Mouse (Mus musculus) liver, adult 2 months (tissue): ENCODE results near the gene Hs3st4. TPM values are rescaled to one million over a fixed set of nuclear protein-coding genes. Genes with fewer than 3 reads are reported as not detected.

Source experiments
- DNase-seq: peaks from one replicate; pipeline ENCODE4 v3.0.0-alpha.2; 2011; ENCODE audit warnings: low read depth, low spot score; ENCODE audit errors: extremely low read depth
- H3K27ac ChIP-seq: fragments of 200-500 bp; replicated peaks from 2 replicates; pipeline ENCODE4 v1.5.1; 2012; ENCODE audit warnings: low read depth, mild to moderate bottlenecking, control low read depth, inconsistent platforms, low read length; ENCODE audit not compliant: insufficient read depth
- H3K27me3 ChIP-seq: fragments of 200-500 bp; 2 replicates; pipeline ENCODE4 v1.6.1; 2012; ENCODE audit warnings: mild to moderate bottlenecking, moderate library complexity, low read length, inconsistent platforms; ENCODE audit not compliant: control insufficient read depth, insufficient read depth
- H3K36me3 ChIP-seq: fragments of 200-500 bp; 2 replicates; pipeline ENCODE4 v1.6.1; 2012; ENCODE audit warnings: low read length, inconsistent platforms; ENCODE audit not compliant: control insufficient read depth, insufficient read depth
- H3K4me1 ChIP-seq: fragments of 200-500 bp; 2 replicates; pipeline ENCODE4 v1.6.1; 2011; ENCODE audit warnings: low read length; ENCODE audit not compliant: control insufficient read depth, insufficient read depth
- H3K4me3 ChIP-seq: fragments of 200-500 bp; 2 replicates; pipeline ENCODE4 v1.5.1; 2011; ENCODE audit warnings: low read depth, mild to moderate bottlenecking, control low read depth, low read length, moderate library complexity; ENCODE audit not compliant: insufficient read depth
- H3K79me2 ChIP-seq: fragments of 200-500 bp; 2 replicates; pipeline ENCODE4 v1.6.1; 2012; ENCODE audit warnings: inconsistent platforms, mild to moderate bottlenecking, low read length, moderate library complexity; ENCODE audit not compliant: control insufficient read depth, insufficient read depth
- H3K9ac ChIP-seq: fragments of 200-500 bp; 2 replicates; pipeline ENCODE4 v1.6.1; 2012; ENCODE audit warnings: low read depth, mild to moderate bottlenecking, control low read depth, inconsistent platforms, low read length
- CTCF ChIP-seq: fragments of 200-500 bp; IDR thresholded peaks from 2 replicates; pipeline ENCODE4 v1.5.1; 2011; ENCODE audit warnings: low read depth, low read length, control low read depth
- POLR2A ChIP-seq: fragments of 200-500 bp; IDR thresholded peaks from 2 replicates; pipeline ENCODE4 v1.6.1; 2011; ENCODE audit warnings: low read length, control low read depth; ENCODE audit not compliant: insufficient read depth; ENCODE audit errors: extremely low read depth
- WGBS: fragments of 180-500 bp; shearing (Covaris S2); methylation state at CpG from one replicate; pipeline ENCODE4 v1.1.7; 2018; 5-methylcytosine and 5-hydroxymethylcytosine counted together
- polyA plus RNA-seq: library from polyadenylated mRNA; depleted of rRNA; stranded (reverse); fragments of >200 nt; gene quantifications from 2 replicates; pipeline ENCODE4 v1.2.3, GENCODE M21; 2012
- total RNA-seq: library from RNA; depleted of rRNA; stranded (reverse); fragments of >200 nt; gene quantifications from 2 replicates; pipeline ENCODE4 v1.2.3, GENCODE M21; 2014

Gene Hs3st4
- total and polyA plus RNA-seq, 2 experiments: not detected

- Histone ChIP-seq H3K4me1 (no peaks in the 10 kb centered on the region), H3K4me3 (no peak overlapping the region), H3K27me3 (no peaks in the 10 kb centered on the region), H3K79me2 (no peaks in the 10 kb centered on the region), H3K9ac (no peak overlapping the region), H3K27ac (no peak overlapping the region), H3K36me3 (no peaks in the 10 kb centered on the region)
- DNase-seq: no peak
- no peak for TF ChIP-seq POLR2A
- TF ChIP-seq CTCF: no peak
- 79% methylated on average over 4 of the region's 4 CpGs for WGBS
These were observed 377.2 kb downstream of the Hs3st4 start for GRCm38 (mm10) chr7:124359836-124360235.

- TF ChIP-seq POLR2A (no peak), CTCF (no peak)
- H3K9ac ChIP-seq: no peak overlapping the region
- no peaks in the 10 kb centered on the region for H3K79me2 ChIP-seq
- 76% methylated on average over 1 of the region's 1 CpGs for WGBS
- no peaks in the 10 kb centered on the region for H3K27me3 ChIP-seq
- H3K4me1 ChIP-seq: no peaks in the 10 kb centered on the region
- no peak overlapping the region for H3K27ac ChIP-seq
- H3K4me3 ChIP-seq: no peak overlapping the region
- no peaks in the 10 kb centered on the region for H3K36me3 ChIP-seq
- DNase-seq: no peak
These were observed 389.6 kb downstream of the Hs3st4 start for GRCm38 (mm10) chr7:124372297-124372696.

GRCm38 (mm10) chr7:124372697-124373096 lies 390.0 kb downstream of the Hs3st4 start:
- Histone ChIP-seq H3K9ac (no peak overlapping the region), H3K79me2 (no peaks in the 10 kb centered on the region), H3K27me3 (no peaks in the 10 kb centered on the region), H3K4me3 (no peak overlapping the region), H3K27ac (no peak overlapping the region), H3K4me1 (no peaks in the 10 kb centered on the region), H3K36me3 (no peaks in the 10 kb centered on the region)
- 57% methylated on average over 2 of the region's 2 CpGs for WGBS
- no peak for DNase-seq
- no peak for TF ChIP-seq CTCF
- TF ChIP-seq POLR2A: no peak

DNA sequence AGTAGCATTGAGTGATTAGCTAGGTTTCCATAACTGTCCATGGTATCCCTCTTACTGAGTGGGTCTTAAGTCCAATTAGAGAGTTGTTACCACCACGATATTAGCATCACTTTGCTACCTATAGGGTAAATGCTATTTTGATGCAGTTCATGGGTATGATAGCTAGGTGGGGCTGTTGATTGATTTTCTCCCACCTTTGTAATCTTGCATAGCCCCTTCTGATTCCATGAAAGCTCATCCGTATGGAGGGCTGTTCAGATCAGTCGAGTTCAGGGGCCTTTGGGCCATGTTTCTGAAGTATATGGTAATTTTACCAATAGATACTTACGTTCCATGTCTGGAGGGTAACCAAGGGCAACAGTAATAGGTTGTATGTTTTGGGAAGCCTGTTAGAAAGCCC lies 400.8 kb downstream of the Hs3st4 start:
- Histone ChIP-seq H3K4me1 (no peaks in the 10 kb centered on the region), H3K79me2 (no peaks in the 10 kb centered on the region), H3K27ac (no peak overlapping the region), H3K27me3 (no peaks in the 10 kb centered on the region), H3K9ac (no peak overlapping the region), H3K36me3 (no peaks in the 10 kb centered on the region), H3K4me3 (no peak overlapping the region)
- TF ChIP-seq POLR2A: no peak
- TF ChIP-seq CTCF: 0 out of 2 replicates have a peak, but pooled peaks have one; percentile 23
- peak; percentile 7 for DNase-seq
- WGBS: 30% methylated on average over 4 of the region's 4 CpGs

DNA sequence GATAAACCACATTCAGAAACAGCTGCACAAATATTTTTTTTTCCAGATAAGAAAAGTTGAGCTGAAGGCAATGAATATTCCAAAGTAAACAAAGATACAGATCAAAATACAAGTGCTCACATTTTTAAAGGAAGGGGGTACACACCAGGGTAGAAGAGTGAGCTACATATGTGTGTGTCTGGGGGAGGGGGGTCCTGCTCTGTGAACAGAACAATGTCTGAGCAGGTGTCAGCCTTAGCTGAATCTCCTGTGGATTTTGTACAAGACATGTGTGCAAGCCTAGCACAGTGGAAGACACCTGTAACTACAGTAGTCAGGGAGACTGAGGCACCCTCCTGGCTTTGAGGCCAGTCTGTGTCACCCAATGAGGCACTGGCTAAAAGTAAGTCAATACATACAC lies 416.5 kb downstream of the Hs3st4 start:
- Histone ChIP-seq H3K36me3 (no peaks in the 10 kb centered on the region), H3K79me2 (no peaks in the 10 kb centered on the region), H3K27ac (no peak overlapping the region), H3K27me3 (no peaks in the 10 kb centered on the region), H3K4me1 (no peaks in the 10 kb centered on the region), H3K9ac (no peak overlapping the region), H3K4me3 (no peak overlapping the region)
- DNase-seq: no peak
- TF ChIP-seq CTCF (no peak), POLR2A (no peak)

GRCm38 (mm10) chr7:124426951-124427350 lies 444.3 kb downstream of the Hs3st4 start:
- no peak overlapping the region for H3K4me3 ChIP-seq
- H3K9ac ChIP-seq: no peak overlapping the region
- H3K4me1 ChIP-seq: no peaks in the 10 kb centered on the region
- no peaks in the 10 kb centered on the region for H3K27me3 ChIP-seq
- no peak for DNase-seq
- no peaks in the 10 kb centered on the region for H3K79me2 ChIP-seq
- TF ChIP-seq CTCF: no peak
- no peak for TF ChIP-seq POLR2A
- no peak overlapping the region for H3K27ac ChIP-seq
- H3K36me3 ChIP-seq: no peaks in the 10 kb centered on the region
